Mouse (Mus musculus): ENCODE results near the gene Mgmt. TPM values are rescaled to one million over a fixed set of nuclear protein-coding genes. Genes with fewer than 3 reads are reported as not detected.
A peak's percentile ranks its signal among the peaks of the same experiment; 100 is the strongest.

Gene Mgmt
- polyA plus RNA-seq, 1 experiment from 2014 or later: 5.7 TPM

DNA sequence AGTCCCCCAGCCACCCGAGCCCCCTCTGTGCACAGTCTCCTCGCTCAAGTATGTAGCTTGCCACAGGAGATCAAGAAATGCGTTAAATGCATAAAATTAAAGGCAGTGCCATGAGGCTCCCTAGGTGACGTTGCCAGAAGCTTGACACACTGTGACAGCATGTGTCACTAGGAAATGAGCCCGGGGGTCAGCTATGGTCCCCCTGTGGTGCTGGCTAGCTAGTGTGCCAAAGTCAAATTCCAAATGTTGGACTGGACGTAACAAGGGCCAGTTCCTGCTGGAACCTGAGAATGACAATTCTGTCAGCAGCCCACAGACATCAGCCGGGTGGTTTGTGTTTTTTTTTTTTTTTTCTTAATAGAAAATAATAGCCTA lies 144.5 kb downstream of the Mgmt start:
- Histone ChIP-seq H3K4me1 (peaks cover 31% of the 10 kb centered on the region), H3K9ac (no peak overlapping the region), H3K36me3 (no peaks in the 10 kb centered on the region), H3K9me3 (peaks cover 4% of the 10 kb centered on the region), H3K27me3 (0 out of 2 replicates have a peak, but pooled peaks cover 9% of the 10 kb centered on the region), H3K4me2 (replicated peaks) (no peak overlapping the region), H3K27ac (no peak overlapping the region), H3K4me3 (no peak overlapping the region)
- no peak for ATAC-seq (ENCODE audit: low FRiP score, low read depth)
- 55% methylated on average over 7 of the region's 7 CpGs for WGBS

DNA sequence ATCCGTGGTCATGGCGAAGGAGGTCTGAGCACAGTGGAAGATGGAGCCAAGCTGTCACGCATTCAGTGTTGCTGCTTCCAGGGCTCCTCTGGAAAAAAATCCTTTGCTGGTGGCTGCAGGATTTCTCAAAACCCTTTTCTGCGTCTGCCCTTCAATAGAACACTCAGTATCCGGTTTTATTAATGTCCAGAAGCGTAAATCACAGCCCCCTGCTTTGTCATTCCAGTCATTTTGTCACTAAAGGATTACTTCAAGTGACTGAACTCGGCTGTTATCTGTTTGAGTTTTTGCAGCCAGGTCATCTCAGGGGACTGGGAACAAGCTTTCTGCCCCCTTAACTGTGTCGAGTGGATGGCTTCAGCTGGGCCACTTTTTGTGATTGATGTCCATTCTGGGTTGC lies 146.2 kb downstream of the Mgmt start:
- Histone ChIP-seq H3K9ac (no peak overlapping the region), H3K4me1 (peaks cover 31% of the 10 kb centered on the region), H3K4me3 (no peak overlapping the region), H3K27ac (no peak overlapping the region), H3K4me2 (replicated peaks) (no peak overlapping the region), H3K9me3 (no peaks in the 10 kb centered on the region), H3K36me3 (no peaks in the 10 kb centered on the region), H3K27me3 (0 out of 2 replicates have a peak, but pooled peaks cover 9% of the 10 kb centered on the region)
- 46% methylated on average over 8 of the region's 8 CpGs for WGBS
- no peak for ATAC-seq (ENCODE audit: low FRiP score, low read depth)

DNA sequence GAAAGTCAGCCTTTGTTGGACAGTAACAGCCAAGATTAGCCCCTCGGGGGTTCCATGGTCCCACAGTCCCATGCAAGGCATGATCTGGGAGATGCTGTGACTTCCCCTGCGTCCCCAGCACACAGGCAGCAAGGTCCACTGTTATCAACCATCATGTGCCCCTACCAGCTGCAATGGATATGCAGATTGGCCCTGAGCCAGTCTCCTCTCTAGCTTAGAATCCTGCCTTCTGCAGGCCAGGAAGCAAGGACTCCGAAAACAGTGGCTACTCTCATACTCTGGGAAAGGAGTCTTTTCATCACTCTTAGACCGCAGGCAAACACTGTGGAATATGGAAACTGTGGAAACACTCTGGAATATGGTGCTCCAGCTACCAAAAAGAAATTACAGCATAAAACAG lies 152.5 kb downstream of the Mgmt start:
- H3K36me3 ChIP-seq: no peaks in the 10 kb centered on the region
- peaks cover 26% of the 10 kb centered on the region for H3K4me1 ChIP-seq
- no peak overlapping the region for H3K27ac ChIP-seq
- H3K9ac ChIP-seq: no peak overlapping the region
- no peaks in the 10 kb centered on the region for H3K27me3 ChIP-seq
- no peak for ATAC-seq (ENCODE audit: low FRiP score, low read depth)
- WGBS: 87% methylated on average over 4 of the region's 4 CpGs
- H3K4me3 ChIP-seq: no peak overlapping the region
- peaks cover 2% of the 10 kb centered on the region; the same call in 1 of the 2 replicates for H3K9me3 ChIP-seq
- no peak overlapping the region for H3K4me2 ChIP-seq (replicated peaks)

DNA sequence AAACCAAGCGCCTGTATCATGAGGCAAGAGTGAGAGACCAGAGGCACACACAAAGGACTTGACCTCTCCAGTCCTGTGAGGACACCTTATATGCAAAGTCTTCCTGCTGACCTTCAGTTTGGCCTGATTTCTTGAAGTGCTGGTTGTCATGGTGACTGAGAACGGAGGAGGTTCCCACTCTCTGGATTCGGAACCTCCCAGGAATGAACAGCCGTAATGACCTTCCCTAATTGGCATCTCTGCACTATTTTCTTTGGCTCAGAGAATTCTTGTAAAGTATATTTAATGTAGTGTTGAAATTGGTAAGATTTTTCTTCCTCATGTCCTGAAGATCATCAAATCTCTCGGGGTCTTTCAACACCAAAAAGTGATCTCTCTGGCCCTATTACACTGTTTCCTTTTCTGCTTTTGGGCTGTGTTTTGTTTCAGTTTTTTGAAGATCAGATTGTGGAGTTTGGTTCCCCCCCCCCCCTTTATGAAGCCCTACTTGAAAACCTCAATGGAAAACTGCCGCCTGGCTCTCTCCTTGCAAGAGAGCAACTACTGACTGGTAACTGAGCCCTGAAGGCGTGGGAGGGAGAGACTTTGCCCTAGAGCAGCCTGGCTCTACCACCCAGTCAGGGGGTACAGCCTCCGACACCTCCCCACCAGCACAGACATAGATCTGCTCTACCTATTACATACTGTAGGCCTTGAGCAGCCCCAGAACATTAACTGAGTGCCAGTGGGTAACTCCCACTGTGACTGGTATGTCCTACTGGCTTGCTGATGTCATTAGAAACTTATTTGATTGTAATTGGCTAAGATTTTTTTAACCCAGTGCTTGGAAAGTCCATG lies 153.9 kb downstream of the Mgmt start:
- no peak overlapping the region for H3K4me3 ChIP-seq
- H3K9ac ChIP-seq: no peak overlapping the region
- peak overlapping the region; percentile 19; the same call in 1 of the 2 replicates for H3K4me2 ChIP-seq (replicated peaks)
- 45% methylated on average over 8 of the region's 8 CpGs for WGBS
- H3K36me3 ChIP-seq: no peaks in the 10 kb centered on the region
- no peaks in the 10 kb centered on the region for H3K27me3 ChIP-seq
- H3K9me3 ChIP-seq: peaks cover 4% of the 10 kb centered on the region; the same call in 1 of the 2 replicates
- peak overlapping the region; percentile 61; the same call in 1 of the 2 replicates for H3K27ac ChIP-seq
- peak; percentile 80; the same call in 1 of the 2 replicates for ATAC-seq (ENCODE audit: low FRiP score, low read depth)
- H3K4me1 ChIP-seq: peaks cover 26% of the 10 kb centered on the region

DNA sequence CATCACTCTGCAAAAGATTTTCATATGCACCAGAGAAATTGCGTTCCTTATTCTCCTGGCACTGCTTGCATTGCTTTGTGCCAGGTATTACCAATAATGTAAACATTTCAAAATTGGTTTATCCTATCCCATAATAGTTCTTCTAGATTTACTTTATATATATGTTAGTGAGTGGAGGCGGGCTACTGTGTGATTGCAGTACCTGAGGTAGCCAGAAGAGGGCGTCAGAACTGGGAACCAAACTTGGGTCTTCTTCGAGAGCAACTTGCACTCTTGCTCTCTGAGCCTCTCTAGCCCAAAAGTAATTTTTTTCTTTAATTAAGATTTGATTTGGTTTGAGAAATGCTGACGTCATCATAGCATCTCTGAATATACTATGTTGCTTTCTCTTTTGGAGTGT lies 159.9 kb downstream of the Mgmt start:
- H3K4me3 ChIP-seq: no peak overlapping the region
- no peaks in the 10 kb centered on the region for H3K27me3 ChIP-seq
- H3K27ac ChIP-seq: no peak overlapping the region
- 78% methylated on average over 5 of the region's 5 CpGs for WGBS
- no peaks in the 10 kb centered on the region for H3K36me3 ChIP-seq
- H3K9ac ChIP-seq: no peak overlapping the region
- no peak for ATAC-seq (ENCODE audit: low FRiP score, low read depth)
- peaks cover 4% of the 10 kb centered on the region; the same call in 1 of the 2 replicates for H3K9me3 ChIP-seq
- H3K4me1 ChIP-seq: peaks cover under 1% of the 10 kb centered on the region; the same call in 1 of the 2 replicates
- H3K4me2 ChIP-seq (replicated peaks): no peak overlapping the region

DNA sequence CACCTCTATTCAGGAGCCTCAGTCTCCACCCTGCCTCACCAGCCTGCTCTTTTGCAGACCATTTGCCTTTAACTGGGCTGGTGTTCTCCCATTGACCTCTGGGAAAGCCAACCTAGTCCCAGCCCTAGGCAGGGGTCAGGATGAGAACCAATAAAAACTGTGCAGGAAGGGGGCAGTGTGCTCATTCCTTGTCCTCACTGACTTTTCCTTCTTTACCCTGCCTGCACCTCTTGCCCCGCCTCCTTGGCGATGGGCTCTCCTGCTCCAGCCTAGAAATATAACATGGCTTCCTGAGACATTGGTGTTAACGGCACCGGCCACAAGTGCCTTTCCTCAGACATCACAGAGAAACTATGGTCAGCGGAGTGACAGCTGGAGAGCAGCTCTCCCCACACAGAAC lies 161.7 kb downstream of the Mgmt start:
- H3K27ac ChIP-seq: no peak overlapping the region
- H3K9ac ChIP-seq: no peak overlapping the region
- H3K9me3 ChIP-seq: peaks cover 4% of the 10 kb centered on the region; the same call in 1 of the 2 replicates
- H3K4me1 ChIP-seq: no peaks in the 10 kb centered on the region
- no peak overlapping the region for H3K4me3 ChIP-seq
- H3K4me2 ChIP-seq (replicated peaks): no peak overlapping the region
- H3K36me3 ChIP-seq: no peaks in the 10 kb centered on the region
- no peaks in the 10 kb centered on the region; the same call in 1 of the 2 replicates for H3K27me3 ChIP-seq
- 34% methylated on average over 5 of the region's 5 CpGs for WGBS
- ATAC-seq (ENCODE audit: low FRiP score, low read depth): no peak

DNA sequence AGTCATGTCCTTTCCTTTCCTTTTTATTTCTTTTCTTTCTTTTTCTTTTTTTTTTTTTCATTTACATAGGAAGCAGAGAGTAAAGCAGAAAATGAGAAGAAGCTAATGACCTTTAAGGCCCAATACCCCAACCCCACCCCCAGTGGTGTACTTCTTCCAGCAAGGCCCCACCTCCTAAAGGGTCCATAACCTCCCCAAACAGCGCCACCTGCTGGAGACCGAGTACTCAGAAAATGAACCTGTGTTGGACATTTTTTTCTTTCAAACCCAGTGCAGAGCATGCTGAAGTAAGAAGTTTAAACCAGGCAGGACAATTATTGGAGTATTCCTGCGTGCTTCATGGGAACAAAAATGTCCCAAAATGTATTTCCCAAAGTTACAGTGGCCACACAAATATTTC lies 166.1 kb downstream of the Mgmt start:
- Histone ChIP-seq H3K4me2 (replicated peaks) (no peak overlapping the region), H3K36me3 (no peaks in the 10 kb centered on the region), H3K27ac (no peak overlapping the region), H3K9me3 (no peaks in the 10 kb centered on the region), H3K27me3 (peaks cover 3% of the 10 kb centered on the region; the same call in 1 of the 2 replicates), H3K4me1 (no peaks in the 10 kb centered on the region), H3K9ac (no peak overlapping the region), H3K4me3 (no peak overlapping the region)
- no peak for ATAC-seq (ENCODE audit: low FRiP score, low read depth)
- WGBS: 41% methylated on average over 3 of the region's 3 CpGs

DNA sequence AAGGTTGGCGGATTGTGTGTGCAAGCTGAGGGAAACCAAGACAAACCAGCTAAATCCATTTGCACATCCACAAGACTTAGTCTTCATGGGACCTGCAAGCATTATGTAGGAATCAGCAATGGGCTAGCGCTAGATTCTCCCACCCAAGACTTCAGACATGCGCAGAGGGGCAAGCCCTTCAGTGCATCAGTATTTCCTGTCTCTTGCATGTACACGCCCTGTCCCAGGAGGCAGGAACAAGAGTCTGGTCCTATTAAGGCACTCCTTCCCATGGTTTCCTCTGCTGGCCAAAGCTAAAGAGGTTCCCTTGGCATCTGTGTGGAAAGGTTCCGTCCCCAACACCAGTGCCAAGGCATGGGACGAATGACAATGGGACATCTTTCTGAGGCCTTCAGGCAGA lies 166.7 kb downstream of the Mgmt start:
- Histone ChIP-seq H3K4me3 (no peak overlapping the region), H3K4me2 (replicated peaks) (no peak overlapping the region), H3K9me3 (no peaks in the 10 kb centered on the region), H3K4me1 (no peaks in the 10 kb centered on the region), H3K27ac (no peak overlapping the region), H3K36me3 (no peaks in the 10 kb centered on the region), H3K9ac (no peak overlapping the region), H3K27me3 (peaks cover 3% of the 10 kb centered on the region; the same call in 1 of the 2 replicates)
- 92% methylated on average over 6 of the region's 6 CpGs for WGBS
- no peak for ATAC-seq (ENCODE audit: low FRiP score, low read depth)

DNA sequence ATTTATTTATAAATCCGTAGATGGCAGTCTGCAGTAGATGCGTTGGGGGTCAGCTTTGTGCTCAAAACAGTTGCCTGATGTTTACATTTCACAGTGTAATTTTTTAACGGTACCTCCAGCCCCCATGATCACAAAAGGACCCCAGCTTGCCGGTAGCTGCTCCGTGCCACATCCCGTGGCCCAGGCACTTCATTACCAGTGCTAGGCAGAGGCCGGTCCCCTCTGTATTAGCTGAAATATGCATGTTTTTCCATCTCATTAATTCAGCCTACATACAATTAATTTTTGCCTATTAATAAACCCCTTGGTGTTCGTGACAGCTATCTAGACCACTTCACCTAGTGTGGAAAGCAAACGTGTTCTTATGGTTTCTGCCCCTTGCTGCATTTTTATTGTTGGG lies 169.8 kb downstream of the Mgmt start:
- H3K4me3 ChIP-seq: no peak overlapping the region
- H3K27me3 ChIP-seq: peaks cover 3% of the 10 kb centered on the region; the same call in 1 of the 2 replicates
- no peaks in the 10 kb centered on the region for H3K4me1 ChIP-seq
- ATAC-seq (ENCODE audit: low FRiP score, low read depth): no peak
- H3K36me3 ChIP-seq: no peaks in the 10 kb centered on the region
- H3K27ac ChIP-seq: no peak overlapping the region
- H3K9ac ChIP-seq: no peak overlapping the region
- no peaks in the 10 kb centered on the region for H3K9me3 ChIP-seq
- 79% methylated on average over 9 of the region's 9 CpGs for WGBS
- H3K4me2 ChIP-seq (replicated peaks): no peak overlapping the region

DNA sequence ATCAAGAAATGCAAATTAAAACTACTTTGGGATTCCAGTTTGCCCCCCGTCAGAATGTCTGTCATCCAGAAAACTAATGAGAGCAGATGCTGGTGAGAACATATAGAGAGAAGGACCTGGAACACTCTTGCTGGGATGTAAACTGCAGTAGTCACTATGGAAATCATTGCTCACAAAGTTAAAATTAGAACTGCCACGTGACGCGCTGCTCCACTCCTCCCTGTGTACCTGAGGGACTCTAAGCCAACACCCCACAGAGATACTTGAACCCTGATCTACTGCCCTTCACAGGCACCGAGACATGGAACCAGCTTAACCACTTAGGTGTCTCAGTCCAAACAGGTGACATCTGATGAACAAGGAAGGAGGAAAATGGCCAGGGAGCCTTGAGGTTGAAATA lies 171.0 kb downstream of the Mgmt start:
- 82% methylated on average over 5 of the region's 5 CpGs for WGBS
- no peak for ATAC-seq (ENCODE audit: low FRiP score, low read depth)
- Histone ChIP-seq H3K9ac (no peak overlapping the region), H3K27ac (no peak overlapping the region), H3K36me3 (no peaks in the 10 kb centered on the region), H3K4me3 (no peak overlapping the region), H3K4me2 (replicated peaks) (no peak overlapping the region), H3K27me3 (peaks cover 3% of the 10 kb centered on the region; the same call in 1 of the 2 replicates), H3K9me3 (no peaks in the 10 kb centered on the region), H3K4me1 (no peaks in the 10 kb centered on the region)

DNA sequence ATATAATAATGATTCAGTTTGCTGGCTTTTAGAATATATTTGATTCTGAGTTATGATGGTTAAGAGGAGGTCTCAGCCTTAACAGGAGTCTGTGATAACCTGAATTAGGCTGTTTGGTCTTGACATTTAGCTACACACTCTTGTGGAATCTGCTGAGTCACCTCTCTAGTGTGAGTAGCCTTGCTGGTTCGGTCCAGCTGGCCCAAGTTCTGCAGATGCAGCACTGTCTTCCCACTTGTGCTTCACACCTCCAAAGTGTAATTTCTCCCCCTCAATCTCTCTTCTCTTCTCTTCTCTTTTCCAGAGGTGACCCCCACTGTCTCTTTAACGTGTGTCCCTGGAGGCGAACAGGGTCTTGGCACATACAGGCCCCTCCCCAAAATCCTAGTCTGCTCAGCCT lies 171.8 kb downstream of the Mgmt start:
- H3K36me3 ChIP-seq: no peaks in the 10 kb centered on the region
- H3K9me3 ChIP-seq: no peaks in the 10 kb centered on the region
- 77% methylated on average over 3 of the region's 3 CpGs for WGBS
- no peak overlapping the region for H3K4me2 ChIP-seq (replicated peaks)
- H3K4me3 ChIP-seq: no peak overlapping the region
- no peak for ATAC-seq (ENCODE audit: low FRiP score, low read depth)
- H3K4me1 ChIP-seq: no peaks in the 10 kb centered on the region
- H3K27ac ChIP-seq: no peak overlapping the region
- H3K9ac ChIP-seq: no peak overlapping the region
- H3K27me3 ChIP-seq: peaks cover 3% of the 10 kb centered on the region; the same call in 1 of the 2 replicates

DNA sequence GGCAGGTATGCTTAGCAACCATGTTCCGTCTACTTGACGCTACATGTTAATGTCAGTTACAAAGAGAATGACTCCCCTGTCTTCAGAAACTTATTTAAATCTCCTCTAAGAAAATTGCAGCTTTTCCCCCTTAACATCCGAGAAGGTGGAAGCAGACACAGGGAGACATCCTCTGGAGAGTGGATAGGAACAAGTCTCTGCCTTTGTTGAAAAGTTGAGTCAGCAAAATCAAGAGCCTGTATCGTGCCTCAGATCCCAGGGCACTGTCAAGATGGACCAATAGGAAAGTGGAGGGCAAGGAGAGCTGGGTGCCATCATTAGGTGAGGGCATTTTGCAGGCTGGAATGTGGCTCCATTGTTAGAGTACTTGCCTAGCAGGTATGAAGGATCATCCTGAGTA lies 172.6 kb downstream of the Mgmt start:
- H3K27ac ChIP-seq: no peak overlapping the region
- H3K4me2 ChIP-seq (replicated peaks): no peak overlapping the region
- no peak for ATAC-seq (ENCODE audit: low FRiP score, low read depth)
- peaks cover 4% of the 10 kb centered on the region for H3K27me3 ChIP-seq
- no peaks in the 10 kb centered on the region for H3K9me3 ChIP-seq
- H3K36me3 ChIP-seq: no peaks in the 10 kb centered on the region
- H3K4me3 ChIP-seq: no peak overlapping the region
- 87% methylated on average over 4 of the region's 4 CpGs for WGBS
- no peak overlapping the region for H3K9ac ChIP-seq
- 0 out of 2 replicates have a peak, but pooled peaks cover 2% of the 10 kb centered on the region for H3K4me1 ChIP-seq
